Mouse (Mus musculus): Measurements from ENCODE around the gene Fdx1.

Fdx1 gene

GRCm38 (mm10) chr9:51962975-51963701 is at the start of gene Fdx1:
Gene Fdx1, minus strand, starts transcription at chr9:51963556.
- DNase-seq (ENCODE audit: extremely low spot score, low spot score), result peak; percentile 75

GRCm38 (mm10) chr9:52012781-52013436 is 49.6 kb upstream of the Fdx1 start:
- no peak for DNase-seq (ENCODE audit: extremely low spot score, low spot score)

- DNase-seq (ENCODE audit: extremely low spot score, low spot score), result no peak
Observed at GRCm38 (mm10) chr9:52012311-52012710, 49.0 kb upstream of the Fdx1 start.

- no peak for DNase-seq (ENCODE audit: extremely low spot score, low spot score)
Observed at GRCm38 (mm10) chr9:52008511-52008910, 45.2 kb upstream of the Fdx1 start.

GRCm38 (mm10) chr9:52007341-52007740 is 44.0 kb upstream of the Fdx1 start:
- DNase-seq (ENCODE audit: extremely low spot score, low spot score), result no peak

GRCm38 (mm10) chr9:52003501-52003900 is 40.1 kb upstream of the Fdx1 start:
- no peak for DNase-seq (ENCODE audit: extremely low spot score, low spot score)

- no peak for DNase-seq (ENCODE audit: extremely low spot score, low spot score)
Observed at GRCm38 (mm10) chr9:51995331-51996099, 32.2 kb upstream of the Fdx1 start.

GRCm38 (mm10) chr9:51994636-51995260 is 31.4 kb upstream of the Fdx1 start:
- no peak for DNase-seq (ENCODE audit: extremely low spot score, low spot score)

GRCm38 (mm10) chr9:51993486-51994275 is 30.3 kb upstream of the Fdx1 start:
- no peak for DNase-seq (ENCODE audit: extremely low spot score, low spot score)

GRCm38 (mm10) chr9:51991241-51991876 is 28.0 kb upstream of the Fdx1 start:
- DNase-seq (ENCODE audit: extremely low spot score, low spot score), result no peak

- DNase-seq (ENCODE audit: extremely low spot score, low spot score), result peak; percentile 42
Observed at GRCm38 (mm10) chr9:51990828-51991227, 27.5 kb upstream of the Fdx1 start.

- DNase-seq (ENCODE audit: extremely low spot score, low spot score), result no peak
Observed at GRCm38 (mm10) chr9:51985493-51986099, 22.2 kb upstream of the Fdx1 start.

- DNase-seq (ENCODE audit: extremely low spot score, low spot score), result no peak
Observed at GRCm38 (mm10) chr9:51981131-51981530, 17.8 kb upstream of the Fdx1 start.

GRCm38 (mm10) chr9:51979301-51979700 is 15.9 kb upstream of the Fdx1 start:
- DNase-seq (ENCODE audit: extremely low spot score, low spot score), result no peak

GRCm38 (mm10) chr9:51978545-51979259 is 15.3 kb upstream of the Fdx1 start:
- DNase-seq (ENCODE audit: extremely low spot score, low spot score), result no peak

GRCm38 (mm10) chr9:51977439-51978000 is 14.2 kb upstream of the Fdx1 start:
- peak; percentile 79 for DNase-seq (ENCODE audit: extremely low spot score, low spot score)

- no peak for DNase-seq (ENCODE audit: extremely low spot score, low spot score)
Observed at GRCm38 (mm10) chr9:51974871-51975270, 11.5 kb upstream of the Fdx1 start.

GRCm38 (mm10) chr9:51973846-51974245 is 10.5 kb upstream of the Fdx1 start:
- DNase-seq (ENCODE audit: extremely low spot score, low spot score), result no peak

- DNase-seq (ENCODE audit: extremely low spot score, low spot score), result no peak
Observed at GRCm38 (mm10) chr9:51966373-51966772, 3.0 kb upstream of the Fdx1 start.
